Mouse (Mus musculus) liver, adult (tissue): ENCODE results near the gene Inafm2.

Experiments
- GATA4 ChIP-seq: IDR thresholded peaks from 2 replicates; pipeline ENCODE4 v1.6.1; 2014; ENCODE audit warnings: mild to moderate bottlenecking, low read length; ENCODE audit not compliant: insufficient replicate concordance

The Inafm2 gene

DNA sequence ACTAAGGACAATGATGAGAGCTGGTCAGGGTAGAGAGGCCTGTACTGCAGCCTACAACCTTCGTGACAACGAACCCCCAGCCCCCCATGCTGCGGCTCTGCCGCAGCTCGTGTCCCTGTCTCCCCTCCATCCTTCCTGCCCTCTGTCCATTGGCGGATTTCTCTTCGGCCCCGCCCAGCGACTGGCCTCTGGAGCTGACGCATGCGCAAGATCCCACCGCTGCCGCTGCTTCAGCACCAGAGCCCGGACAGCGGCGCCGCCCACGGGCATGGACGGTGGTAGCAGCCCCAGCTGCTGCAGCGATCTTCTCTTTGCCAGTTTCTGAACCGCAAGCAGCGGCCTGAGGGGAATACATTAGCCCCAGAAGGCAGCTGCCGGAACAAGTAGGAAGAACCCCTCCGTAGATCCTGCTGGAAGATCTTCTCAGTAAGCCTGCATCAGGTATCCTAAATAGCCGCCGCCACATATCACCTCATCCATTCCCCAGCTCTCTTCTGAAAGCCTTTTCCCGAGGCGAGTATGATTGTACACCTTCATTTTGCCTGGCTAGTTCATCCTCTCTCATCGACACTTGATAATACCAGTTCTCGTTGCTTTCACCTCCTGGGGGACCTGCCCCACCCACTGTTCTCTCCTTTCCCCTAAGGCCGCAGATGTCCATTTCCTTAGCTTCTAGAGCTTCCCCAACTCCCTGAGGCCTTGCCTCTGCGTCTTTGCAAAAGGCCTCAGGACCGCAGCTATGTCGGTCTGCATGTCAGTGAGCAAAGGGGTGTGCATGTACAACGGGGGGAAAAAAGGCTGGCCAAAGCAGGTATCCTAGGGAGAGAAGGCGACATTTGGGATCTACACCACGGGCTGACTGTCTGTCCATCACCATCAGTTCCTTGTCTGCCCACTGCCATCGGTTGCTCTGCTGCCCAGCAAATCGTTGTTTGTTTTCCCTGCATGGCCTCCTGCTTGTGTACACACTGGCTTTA, 34.2 kb downstream of the Inafm2 start, which contains the start of gene Disp2:
Disp2 (plus strand) TSS at position 216 of the 977 bp plus-strand sequence.
- TF ChIP-seq GATA4 = peak; percentile 11; the same call in 1 of the 2 replicates

GRCm38 (mm10) chr2:118781115-118781514, 35.6 kb downstream of the Inafm2 start:
- TF ChIP-seq GATA4 = no peak

DNA sequence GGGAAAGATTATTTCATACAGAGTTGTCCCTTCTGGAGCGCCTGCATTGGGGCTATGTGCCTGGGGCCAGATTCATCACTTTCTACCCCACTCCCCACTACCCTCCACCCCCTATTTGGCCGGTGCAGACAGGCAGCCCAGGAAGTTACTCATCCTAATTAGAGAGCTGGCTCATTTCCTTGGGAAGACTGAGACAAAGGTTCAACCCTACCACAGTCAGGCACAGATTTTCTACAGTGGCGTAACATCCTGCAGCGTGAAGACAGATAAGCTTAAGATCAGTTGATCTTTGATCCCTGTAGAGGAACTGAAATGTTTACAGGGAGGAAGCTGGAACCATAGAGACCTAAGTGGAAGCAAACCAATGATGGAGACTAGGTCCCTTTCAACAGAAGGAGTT, 36.7 kb downstream of the Inafm2 start:
- TF ChIP-seq GATA4 = peak; percentile 20; the same call in 1 of the 2 replicates

DNA sequence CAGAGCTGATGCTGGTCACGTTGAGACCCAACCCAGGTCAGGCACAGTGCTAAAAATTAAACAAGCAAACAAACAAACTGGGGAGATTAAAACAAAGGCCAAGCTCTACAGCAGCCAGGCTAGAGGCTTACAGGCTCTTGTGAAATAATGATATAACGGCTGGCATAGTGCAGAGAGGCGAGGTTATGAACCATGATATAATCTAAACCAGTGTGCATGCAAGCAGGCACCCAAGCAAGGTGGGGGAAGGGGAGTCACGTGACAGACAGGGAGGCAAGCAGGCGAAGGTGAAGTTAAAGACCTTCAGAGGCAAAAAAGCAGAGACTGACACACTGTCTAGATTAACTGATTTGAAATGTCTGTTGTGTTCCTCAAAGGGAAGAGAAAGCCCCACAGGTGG, 37.5 kb downstream of the Inafm2 start:
- no peak for TF ChIP-seq GATA4

- TF ChIP-seq GATA4 = no peak
Measured at GRCm38 (mm10) chr2:118783663-118784062, 38.1 kb downstream of the Inafm2 start.

- no peak for TF ChIP-seq GATA4
Measured at GRCm38 (mm10) chr2:118786525-118786924, 41.0 kb downstream of the Inafm2 start.

DNA sequence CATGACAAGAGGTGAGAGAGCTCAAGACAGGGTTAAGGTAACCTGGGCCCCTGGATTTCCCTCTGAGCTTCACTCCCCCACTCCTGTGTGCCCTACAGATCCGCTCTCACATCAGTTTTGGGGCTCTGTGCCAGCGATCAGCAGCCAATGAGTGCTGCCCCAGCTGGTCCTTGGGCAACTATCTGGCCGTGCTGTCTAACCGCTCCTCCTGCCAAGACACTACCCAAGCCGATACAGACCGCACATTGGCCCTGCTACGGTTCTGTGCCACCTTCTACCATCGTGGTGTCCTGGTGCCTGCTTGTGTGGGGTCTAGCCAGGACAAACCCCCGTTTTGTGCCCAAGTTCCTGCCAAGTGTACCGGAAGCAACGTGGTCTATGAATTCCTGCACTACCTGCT, 43.9 kb downstream of the Inafm2 start:
- no peak for TF ChIP-seq GATA4

DNA sequence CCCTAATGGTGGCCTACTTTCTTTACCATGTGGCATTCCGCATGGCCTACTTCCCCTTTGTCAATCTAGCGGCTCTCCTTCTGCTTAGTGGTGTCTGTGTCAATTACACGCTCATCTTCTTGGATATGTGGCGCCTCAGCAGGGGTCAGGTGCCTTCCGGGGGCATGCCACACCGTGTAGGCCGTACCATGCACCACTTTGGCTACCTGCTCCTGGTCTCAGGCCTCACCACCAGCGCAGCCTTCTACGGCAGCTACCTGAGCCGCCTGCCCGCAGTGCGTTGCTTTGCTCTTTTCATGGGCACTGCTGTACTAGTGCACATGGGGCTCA, 44.6 kb downstream of the Inafm2 start:
- TF ChIP-seq GATA4 = no peak

- TF ChIP-seq GATA4 = no peak; the same call in 1 of the 2 replicates
Measured at GRCm38 (mm10) chr2:118790551-118791525, 45.3 kb downstream of the Inafm2 start.

DNA sequence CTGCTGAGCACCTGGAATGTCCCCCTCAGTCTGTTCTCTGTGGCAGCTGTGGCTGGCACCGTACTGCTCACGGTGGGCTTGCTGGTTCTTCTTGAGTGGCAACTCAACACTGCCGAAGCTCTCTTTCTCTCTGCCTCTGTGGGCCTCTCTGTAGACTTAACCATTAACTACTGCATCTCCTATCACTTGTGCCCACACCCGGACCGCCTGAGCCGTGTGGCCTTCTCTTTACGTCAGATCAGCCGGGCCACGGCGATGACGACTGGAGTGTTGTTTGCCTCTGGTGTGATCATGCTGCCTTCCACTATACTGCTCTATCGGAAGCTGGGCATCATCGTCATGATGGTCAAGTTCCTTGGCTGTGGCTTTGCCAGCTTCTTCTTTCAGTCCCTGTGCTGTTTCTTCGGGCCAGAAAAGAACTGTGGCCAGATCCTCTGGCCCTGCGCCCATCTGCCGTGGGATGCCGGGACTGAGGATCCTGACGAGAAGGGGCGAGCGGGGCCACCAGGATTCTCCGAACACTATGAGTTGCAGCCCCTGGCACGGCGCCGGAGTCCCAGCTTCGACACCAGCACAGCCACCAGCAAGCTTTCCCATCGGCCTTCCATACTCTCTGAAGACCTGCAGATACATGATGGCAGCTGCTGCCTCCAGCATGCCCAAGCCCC, 46.2 kb downstream of the Inafm2 start:
- no peak for TF ChIP-seq GATA4

GRCm38 (mm10) chr2:118792259-118792613, 46.7 kb downstream of the Inafm2 start:
- TF ChIP-seq GATA4 = no peak

DNA sequence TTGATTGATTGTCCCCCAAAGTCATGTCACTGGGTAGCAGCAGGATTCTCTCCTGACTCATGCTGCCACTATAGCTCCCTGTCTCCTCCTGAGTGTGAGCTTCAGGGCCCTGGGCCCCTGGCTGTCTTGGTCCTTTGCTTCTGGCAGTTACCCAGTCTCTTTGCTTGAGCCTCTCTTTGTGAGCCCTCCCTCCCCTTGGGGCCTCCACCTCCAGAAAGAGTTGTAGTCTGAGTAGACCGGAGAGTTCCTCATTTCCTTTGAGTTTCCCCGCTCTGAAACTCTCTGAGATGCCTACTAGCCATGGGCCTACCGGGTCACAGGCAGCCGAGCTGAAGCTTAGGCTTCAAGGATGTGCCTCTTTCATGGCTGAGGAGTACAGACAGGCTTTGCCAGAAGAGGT, 48.1 kb downstream of the Inafm2 start:
- TF ChIP-seq GATA4 = no peak
